Mouse (Mus musculus): ENCODE data around the gene Klf6.

- TF ChIP-seq POLR2A (IDR thresholded peaks at IDR 0.05; ENCODE audit: insufficient read depth, low read depth, low read length) = no peak
- no peak for TF ChIP-seq CTCF (IDR thresholded peaks at IDR 0.05)
- no peak for TF ChIP-seq EP300 (IDR thresholded peaks at IDR 0.05; ENCODE audit: insufficient read depth, low read depth, low read length)
These were observed 15.7 kb upstream of the Klf6 start for GRCm38 (mm10) chr13:5845605-5846004.
